Mouse (Mus musculus) macrophage (primary cell): ENCODE results near the gene Pigk. TPM values are rescaled to one million over a fixed set of nuclear protein-coding genes. Genes with fewer than 3 reads are reported as not detected.

Experiments
- H3K27ac ChIP-seq: fragments of 350-480 bp; formaldehyde crosslinking; 2 replicates; pipeline ENCODE4 v1.9.0; 2021
- H3K36me3 ChIP-seq: fragments of 350-480 bp; formaldehyde crosslinking; 2 replicates; pipeline ENCODE4 v1.9.0; 2021; ENCODE audit errors: inconsistent target
- H3K4me3 ChIP-seq: fragments of 350-480 bp; formaldehyde crosslinking; 2 replicates; pipeline ENCODE4 v1.9.0; 2021; ENCODE audit errors: inconsistent target
- H3K79me2 ChIP-seq: fragments of 350-480 bp; formaldehyde crosslinking; 2 replicates; pipeline ENCODE4 v1.9.0; 2021; ENCODE audit errors: inconsistent target
- WGBS: methylation state at CpG from one replicate; pipeline ENCODE4 v1.1.7; 2026; ENCODE audit warnings: inconsistent platforms; ENCODE audit not compliant: missing documents; 5-methylcytosine and 5-hydroxymethylcytosine counted together
- polyA plus RNA-seq: library from polyadenylated mRNA; stranded (reverse); fragments of 250-400 nt; gene quantifications from 3 replicates; pipeline ENCODE4 v1.2.4, GENCODE M21; 2018; ENCODE audit warnings: inconsistent platforms

Gene Pigk
- polyA plus RNA-seq, 1 experiment from 2014 or later, result 35.7 TPM

GRCm38 (mm10) chr3:152705826-152706225 lies 8.1 kb upstream of the Pigk start:
- Histone ChIP-seq H3K4me3 (no peak overlapping the region), H3K79me2 (no peaks in the 10 kb centered on the region), H3K27ac (no peak overlapping the region), H3K36me3 (no peaks in the 10 kb centered on the region)
- WGBS, result 76% methylated on average over 5 of the region's 5 CpGs

- WGBS, result 78% methylated on average over 2 of the region's 2 CpGs
- H3K79me2 ChIP-seq, result no peaks in the 10 kb centered on the region
- no peak overlapping the region for H3K27ac ChIP-seq
- no peak overlapping the region for H3K4me3 ChIP-seq
- no peaks in the 10 kb centered on the region for H3K36me3 ChIP-seq
Measured at GRCm38 (mm10) chr3:152706901-152707300, 7.0 kb upstream of the Pigk start.

GRCm38 (mm10) chr3:152707321-152707823 lies 6.5 kb upstream of the Pigk start:
- Histone ChIP-seq H3K4me3 (no peak overlapping the region), H3K36me3 (no peaks in the 10 kb centered on the region), H3K79me2 (no peaks in the 10 kb centered on the region), H3K27ac (no peak overlapping the region)
- 58% methylated on average over 5 of the region's 5 CpGs for WGBS

- H3K79me2 ChIP-seq, result peaks cover 9% of the 10 kb centered on the region; the same call in 1 of the 2 replicates
- no peak overlapping the region for H3K4me3 ChIP-seq
- H3K27ac ChIP-seq, result no peak overlapping the region
- WGBS, result 90% methylated on average over 3 of the region's 3 CpGs
- no peaks in the 10 kb centered on the region for H3K36me3 ChIP-seq
Measured at GRCm38 (mm10) chr3:152709936-152710335, 4.0 kb upstream of the Pigk start.

- 72% methylated on average over 4 of the region's 4 CpGs for WGBS
Measured at GRCm38 (mm10) chr3:152712957-152713356, 943 bp upstream of the Pigk start.

GRCm38 (mm10) chr3:152721301-152721700 lies 7.4 kb downstream of the Pigk start:
- Histone ChIP-seq H3K4me3 (no peak overlapping the region), H3K79me2 (peaks cover 7% of the 10 kb centered on the region; the same call in 1 of the 2 replicates), H3K36me3 (peaks cover 9% of the 10 kb centered on the region; the same call in 1 of the 2 replicates), H3K27ac (no peak overlapping the region)
- WGBS, result 97% methylated on average over 6 of the region's 6 CpGs

More at GRCm38 (mm10) chr3:152712957-152713356, 943 bp upstream of the Pigk start:
- H3K4me3 ChIP-seq, result no peak overlapping the region
- H3K27ac ChIP-seq, result no peak overlapping the region
- H3K36me3 ChIP-seq, result no peaks in the 10 kb centered on the region
- H3K79me2 ChIP-seq, result peaks cover 25% of the 10 kb centered on the region; the same call in 1 of the 2 replicates

GRCm38 (mm10) chr3:152722836-152723235 lies 8.9 kb downstream of the Pigk start:
- Histone ChIP-seq H3K4me3 (no peak overlapping the region), H3K27ac (no peak overlapping the region), H3K36me3 (peaks cover 9% of the 10 kb centered on the region; the same call in 1 of the 2 replicates), H3K79me2 (peaks cover 4% of the 10 kb centered on the region; the same call in 1 of the 2 replicates)
- 92% methylated on average over 3 of the region's 3 CpGs for WGBS

GRCm38 (mm10) chr3:152724446-152724845 lies 10.5 kb downstream of the Pigk start:
- Histone ChIP-seq H3K36me3 (peaks cover 9% of the 10 kb centered on the region; the same call in 1 of the 2 replicates), H3K27ac (no peak overlapping the region), H3K4me3 (no peak overlapping the region), H3K79me2 (peaks cover 4% of the 10 kb centered on the region; the same call in 1 of the 2 replicates)
- WGBS, result 94% methylated on average over 9 of the region's 9 CpGs

GRCm38 (mm10) chr3:152728238-152728637 lies 14.3 kb downstream of the Pigk start:
- peaks cover 4% of the 10 kb centered on the region; the same call in 1 of the 2 replicates for H3K79me2 ChIP-seq
- 96% methylated on average over 6 of the region's 6 CpGs for WGBS
- H3K36me3 ChIP-seq, result peaks cover 7% of the 10 kb centered on the region; the same call in 1 of the 2 replicates
- H3K27ac ChIP-seq, result no peak overlapping the region
- H3K4me3 ChIP-seq, result no peak overlapping the region

- Histone ChIP-seq H3K27ac (no peak overlapping the region), H3K4me3 (no peak overlapping the region), H3K36me3 (no peaks in the 10 kb centered on the region), H3K79me2 (no peaks in the 10 kb centered on the region)
- WGBS, result 96% methylated on average over 4 of the region's 4 CpGs
Measured at GRCm38 (mm10) chr3:152733011-152733410, 19.1 kb downstream of the Pigk start.

GRCm38 (mm10) chr3:152733513-152733912 lies 19.6 kb downstream of the Pigk start:
- H3K27ac ChIP-seq, result no peak overlapping the region
- H3K4me3 ChIP-seq, result no peak overlapping the region
- H3K36me3 ChIP-seq, result no peaks in the 10 kb centered on the region
- H3K79me2 ChIP-seq, result no peaks in the 10 kb centered on the region

GRCm38 (mm10) chr3:152734100-152734499 lies 20.2 kb downstream of the Pigk start:
- H3K79me2 ChIP-seq, result no peaks in the 10 kb centered on the region
- WGBS, result 92% methylated on average over 11 of the region's 11 CpGs
- H3K36me3 ChIP-seq, result 0 out of 2 replicates have a peak, but pooled peaks cover 4% of the 10 kb centered on the region
- no peak overlapping the region for H3K27ac ChIP-seq
- H3K4me3 ChIP-seq, result no peak overlapping the region

- 0 out of 2 replicates have a peak, but pooled peaks cover 4% of the 10 kb centered on the region for H3K36me3 ChIP-seq
- 97% methylated on average over 10 of the region's 10 CpGs for WGBS
- no peak overlapping the region for H3K27ac ChIP-seq
- no peak overlapping the region for H3K4me3 ChIP-seq
- H3K79me2 ChIP-seq, result no peaks in the 10 kb centered on the region
Measured at GRCm38 (mm10) chr3:152735601-152736250, 21.8 kb downstream of the Pigk start.

- 0 out of 2 replicates have a peak, but pooled peaks cover 7% of the 10 kb centered on the region for H3K36me3 ChIP-seq
- 93% methylated on average over 12 of the region's 12 CpGs for WGBS
- H3K4me3 ChIP-seq, result no peak overlapping the region
- H3K79me2 ChIP-seq, result no peaks in the 10 kb centered on the region
- H3K27ac ChIP-seq, result no peak overlapping the region
Measured at GRCm38 (mm10) chr3:152744301-152744700, 30.4 kb downstream of the Pigk start.

- H3K27ac ChIP-seq, result no peak overlapping the region
- H3K36me3 ChIP-seq, result 0 out of 2 replicates have a peak, but pooled peaks cover 7% of the 10 kb centered on the region
- no peaks in the 10 kb centered on the region for H3K79me2 ChIP-seq
- 88% methylated on average over 9 of the region's 9 CpGs for WGBS
- no peak overlapping the region for H3K4me3 ChIP-seq
Measured at GRCm38 (mm10) chr3:152745611-152746010, 31.7 kb downstream of the Pigk start.
